Mouse (Mus musculus) heart, adult 2 months (tissue): ENCODE data around the gene Twist2. TPM values are rescaled to one million over a fixed set of nuclear protein-coding genes. Genes with fewer than 3 reads are reported as not detected.

Experiments used
- DNase-seq, 2 experiments: peaks; one replicate each; pipeline ENCODE4 v3.0.0; 2021
- H3K27ac ChIP-seq: fragments of 200-600 bp; 2 replicates; pipeline ENCODE4 v1.8.1; 2022
- H3K27me3 ChIP-seq: fragments of 200-500 bp; 2 replicates; pipeline ENCODE4 v1.6.1; 2012; ENCODE audit warnings: mild to moderate bottlenecking, low read length, inconsistent platforms, mixed read lengths; ENCODE audit not compliant: control insufficient read depth, insufficient read depth
- H3K36me3 ChIP-seq: fragments of 200-500 bp; 2 replicates; pipeline ENCODE4 v1.6.1; 2012; ENCODE audit warnings: low read length, inconsistent platforms; ENCODE audit not compliant: control insufficient read depth, insufficient read depth
- H3K4me1 ChIP-seq: fragments of 200-500 bp; 2 replicates; pipeline ENCODE4 v1.6.1; 2011; ENCODE audit warnings: low read length; ENCODE audit not compliant: control insufficient read depth, insufficient read depth
- H3K4me3 ChIP-seq: fragments of 200-600 bp; 2 replicates; pipeline ENCODE4 v1.8.1; 2022
- H3K79me2 ChIP-seq: fragments of 200-500 bp; replicated peaks from 2 replicates; pipeline ENCODE4 v1.6.1; 2012; ENCODE audit warnings: mild to moderate bottlenecking, inconsistent platforms, low read length, moderate library complexity, mixed read lengths; ENCODE audit not compliant: control insufficient read depth, insufficient read depth
- H3K9ac ChIP-seq: fragments of 200-500 bp; 2 replicates; pipeline ENCODE4 v1.6.1; 2012; ENCODE audit warnings: low read depth, mild to moderate bottlenecking, control low read depth, inconsistent platforms, low read length, mixed read lengths
- CTCF ChIP-seq: fragments of 200-600 bp; IDR thresholded peaks from 2 replicates; pipeline ENCODE4 v1.8.1; 2022; ENCODE audit warnings: antibody characterized with exemption, mild to moderate bottlenecking, moderate library complexity
- EP300 ChIP-seq: fragments of 200-500 bp; IDR thresholded peaks from 2 replicates; pipeline ENCODE4 v1.6.1; 2011; ENCODE audit warnings: low read depth, low read length, control low read depth; ENCODE audit not compliant: insufficient read depth
- POLR2A ChIP-seq: fragments of 200-500 bp; IDR thresholded peaks from 2 replicates; pipeline ENCODE4 v1.6.1; 2011; ENCODE audit warnings: mild to moderate bottlenecking, low read depth, low read length, control low read depth; ENCODE audit not compliant: insufficient read depth
- WGBS: fragments of 180-500 bp; shearing (Covaris S2); methylation state at CpG from one replicate; pipeline ENCODE4 v1.1.7; 2018; 5-methylcytosine and 5-hydroxymethylcytosine counted together
- intact Hi-C: fragments of 180-260 bp; cut with DNase I; formaldehyde crosslinking; loops from one replicate; pipeline ENCODE4 v1.15.1; 2025
- polyA plus RNA-seq: library from polyadenylated mRNA; depleted of rRNA; stranded (reverse); fragments of >200 nt; gene quantifications from 2 replicates; pipeline ENCODE4 v1.2.3, GENCODE M21; 2012
- total RNA-seq, 2 experiments: library from RNA; stranded (reverse); gene quantifications; 2 replicates each; pipeline ENCODE4 v1.2.3; 2021

Gene Twist2
- total and polyA plus RNA-seq, 3 experiments: 1.1 to 4.7 (median 2.4) TPM

- no peaks in the 10 kb centered on the region for H3K27me3 ChIP-seq
- H3K4me1 ChIP-seq: peaks cover 2% of the 10 kb centered on the region
- H3K36me3 ChIP-seq: no peaks in the 10 kb centered on the region
- intact Hi-C loops: loop anchor here (1.0 to 5.0 kb wide), 4 partner anchors 116 to 350 kb away; no protein-coding TSS in a partner anchor
- DNase-seq: no peak
- no peak overlapping the region for H3K9ac ChIP-seq
- no peak overlapping the region for H3K4me3 ChIP-seq
- WGBS: 70% methylated on average over 10 of the region's 10 CpGs
- H3K79me2 ChIP-seq: no peaks in the 10 kb centered on the region
- no peak overlapping the region for H3K27ac ChIP-seq
- no peak for TF ChIP-seq EP300
- no peak; the same call in 1 of the 2 replicates for TF ChIP-seq CTCF
- TF ChIP-seq POLR2A: no peak
Measured at GRCm38 (mm10) chr1:91873572-91874285, 72.5 kb downstream of the Twist2 start.

DNA sequence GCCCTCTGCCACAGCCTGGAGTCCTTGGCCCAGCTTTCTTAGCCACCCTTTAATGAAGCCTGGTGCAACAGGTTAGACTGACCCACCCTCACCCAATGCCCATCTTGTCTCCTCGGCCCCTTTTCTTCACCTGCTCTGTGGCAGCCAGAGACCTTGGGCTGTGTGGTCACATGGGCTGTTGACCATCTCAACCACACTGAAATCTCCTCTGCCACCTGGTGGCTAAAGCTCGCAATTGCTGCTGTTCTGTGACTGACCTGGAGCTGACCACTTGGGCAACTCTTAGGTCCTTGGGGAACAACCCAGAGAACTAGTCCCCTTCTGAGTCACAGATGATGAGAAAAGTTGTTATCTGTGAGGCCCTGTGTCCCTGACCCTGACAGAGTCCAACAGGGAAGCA is 73.4 kb downstream of the Twist2 start:
- WGBS: 7% methylated on average over 2 of the region's 2 CpGs
- no peak overlapping the region for H3K4me3 ChIP-seq
- no peak overlapping the region for H3K9ac ChIP-seq
- H3K79me2 ChIP-seq: no peaks in the 10 kb centered on the region
- H3K27ac ChIP-seq: no peak overlapping the region
- H3K4me1 ChIP-seq: peaks cover 2% of the 10 kb centered on the region
- peak; percentile 75 to 80 for DNase-seq
- H3K27me3 ChIP-seq: no peaks in the 10 kb centered on the region
- TF ChIP-seq EP300 (peak; percentile 65; the same call in 1 of the 2 replicates), POLR2A (no peak), CTCF (peak; percentile 90)
- intact Hi-C loops: loop anchor here (1.0 to 5.0 kb wide), 4 partner anchors 117 to 351 kb away; no protein-coding TSS in a partner anchor
- no peaks in the 10 kb centered on the region for H3K36me3 ChIP-seq

- WGBS: 51% methylated on average over 7 of the region's 7 CpGs
- H3K36me3 ChIP-seq: no peaks in the 10 kb centered on the region
- H3K9ac ChIP-seq: no peak overlapping the region
- no peaks in the 10 kb centered on the region for H3K79me2 ChIP-seq
- DNase-seq: no peak
- intact Hi-C loops: loop anchor here (2.0 kb wide), 2 partner anchors 274 to 300 kb away; no protein-coding TSS in a partner anchor
- no peak overlapping the region for H3K27ac ChIP-seq
- TF ChIP-seq POLR2A (no peak), EP300 (no peak), CTCF (no peak; the same call in 1 of the 2 replicates)
- peaks cover 2% of the 10 kb centered on the region for H3K4me1 ChIP-seq
- H3K27me3 ChIP-seq: no peaks in the 10 kb centered on the region
- no peak overlapping the region for H3K4me3 ChIP-seq
Measured at GRCm38 (mm10) chr1:91875042-91875720, 73.9 kb downstream of the Twist2 start.

- H3K27ac ChIP-seq: no peak overlapping the region
- H3K36me3 ChIP-seq: no peaks in the 10 kb centered on the region
- intact Hi-C loops: no loop called here
- no peak overlapping the region for H3K9ac ChIP-seq
- TF ChIP-seq POLR2A (no peak), CTCF (no peak), EP300 (no peak)
- H3K79me2 ChIP-seq: no peaks in the 10 kb centered on the region
- 21% methylated on average over 5 of the region's 5 CpGs for WGBS
- no peak overlapping the region for H3K4me3 ChIP-seq
- H3K4me1 ChIP-seq: peaks cover 2% of the 10 kb centered on the region
- DNase-seq: no peak
- no peaks in the 10 kb centered on the region for H3K27me3 ChIP-seq
Measured at GRCm38 (mm10) chr1:91878696-91879095, 77.4 kb downstream of the Twist2 start.

GRCm38 (mm10) chr1:91880156-91880555 is 78.9 kb downstream of the Twist2 start:
- TF ChIP-seq EP300 (no peak), CTCF (no peak), POLR2A (no peak)
- Histone ChIP-seq H3K4me3 (no peak overlapping the region), H3K36me3 (no peaks in the 10 kb centered on the region), H3K79me2 (no peaks in the 10 kb centered on the region), H3K4me1 (peaks cover 2% of the 10 kb centered on the region; the same call in 1 of the 2 replicates), H3K27ac (no peak overlapping the region), H3K27me3 (no peaks in the 10 kb centered on the region), H3K9ac (no peak overlapping the region)
- DNase-seq: no peak
- intact Hi-C loops: no loop called here
- WGBS: 79% methylated on average over 12 of the region's 12 CpGs
